Comparison of ENCODE assay signal across 22 mouse cellular contexts in the genomic region with DNA sequence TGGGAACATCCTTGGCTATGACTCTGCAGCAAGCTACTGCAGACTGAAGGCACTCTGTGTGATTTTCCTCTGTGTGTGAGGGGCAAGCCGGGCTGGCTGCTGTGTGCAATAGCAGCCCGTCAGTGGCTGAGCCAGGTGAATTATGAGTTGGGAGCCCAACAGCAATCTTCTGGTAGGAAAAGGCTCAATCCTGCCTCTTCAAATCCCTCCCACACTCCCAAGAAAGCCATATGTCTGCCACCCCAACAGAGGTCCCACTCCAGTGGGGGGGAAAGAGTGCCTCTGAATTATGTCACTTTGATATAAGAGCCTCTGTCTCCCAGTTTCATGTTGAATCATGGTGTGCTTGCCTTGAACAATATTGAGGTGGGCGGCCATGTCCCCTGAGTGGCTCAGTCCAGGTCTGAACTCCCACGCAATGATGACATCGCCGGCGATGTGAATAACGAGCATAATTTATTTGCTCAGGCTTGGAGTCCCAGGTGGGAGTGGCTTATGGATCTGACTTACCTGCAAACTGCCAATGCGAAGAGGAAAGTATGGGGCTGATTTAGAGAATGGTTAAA.
DNase-seq lines count a peak whose midpoint lies in the region; ATAC-seq lines count a peak whose summit lies in the region.
"Had no signal": no experiment of that assay in that cellular context is flagged by ENCODE, and none has a peak within 500 bp of the region (broad histone marks: within the 10 kb centered on the region; RNA-seq: fewer than 3 reads in every experiment).

No protein-coding gene starts in this region.

- WGBS in kidney, embryonic 14.5 days: 31% methylated on average over 9 of the region's 9 CpGs
- 84% methylated on average over 9 of the region's 9 CpGs for whole genome bisulfite sequencing in neural tube, embryonic 12.5 days
- WGBS in limb, embryonic 10.5 days: 82% methylated on average over 9 of the region's 9 CpGs
- WGBS in neural tube, embryonic 13.5 days: 74% methylated on average over 9 of the region's 9 CpGs

- no peak overlapping the region for H3K4me2 ChIP-seq in kidney, embryonic 14.5 days (replicated peaks; ENCODE audit: low read depth, low read length)
- no peak overlapping the region for H3K4me2 ChIP-seq in neural tube, embryonic 12.5 days (replicated peaks)
- no peak overlapping the region for H3K4me2 ChIP-seq in neural tube, embryonic 13.5 days
- H3K4me2 ChIP-seq: embryonic facial prominence, embryonic 15.5 days; heart, embryonic 11.5 days; heart, embryonic 15.5 days; hindbrain, embryonic 15.5 days had no signal

- H3K9me3 ChIP-seq in kidney, embryonic 14.5 days (ENCODE audit: control insufficient read depth, low read length): no peaks in the 10 kb centered on the region
- H3K9me3 ChIP-seq in neural tube, embryonic 12.5 days: no peaks in the 10 kb centered on the region
- no peaks in the 10 kb centered on the region for H3K9me3 ChIP-seq in limb, embryonic 10.5 days (replicated peaks)
- no peaks in the 10 kb centered on the region for H3K9me3 ChIP-seq in neural tube, embryonic 13.5 days
- H3K9me3 ChIP-seq: embryonic facial prominence, embryonic 15.5 days; forebrain, embryonic 10.5 days; heart, embryonic 15.5 days; hindbrain, embryonic 15.5 days had no signal

- no peaks in the 10 kb centered on the region for H3K27me3 ChIP-seq in kidney, embryonic 14.5 days (ENCODE audit: control insufficient read depth, insufficient read depth, low read length)
- H3K27me3 ChIP-seq in neural tube, embryonic 12.5 days (replicated peaks): no peaks in the 10 kb centered on the region
- H3K27me3 ChIP-seq in limb, embryonic 10.5 days (ENCODE audit: low read depth, poor library complexity, severe bottlenecking): peaks cover 17% of the 10 kb centered on the region
- no peaks in the 10 kb centered on the region for H3K27me3 ChIP-seq in neural tube, embryonic 13.5 days
- H3K27me3 ChIP-seq: heart, embryonic 15.5 days; hindbrain, embryonic 15.5 days had no signal

- H3K9ac ChIP-seq in kidney, embryonic 14.5 days (ENCODE audit: low read depth, low read length): no peak overlapping the region
- no peak overlapping the region for H3K9ac ChIP-seq in neural tube, embryonic 12.5 days
- H3K9ac ChIP-seq in neural tube, embryonic 13.5 days: no peak overlapping the region
- H3K9ac ChIP-seq: embryonic facial prominence, embryonic 15.5 days; heart, embryonic 15.5 days; hindbrain, embryonic 15.5 days had no signal

- no peak overlapping the region for H3K4me3 ChIP-seq in kidney, embryonic 14.5 days (ENCODE audit: low read length)
- no peak overlapping the region for H3K4me3 ChIP-seq in neural tube, embryonic 12.5 days
- H3K4me3 ChIP-seq in limb, embryonic 10.5 days: no peak overlapping the region
- no peak overlapping the region for H3K4me3 ChIP-seq in neural tube, embryonic 13.5 days
- H3K4me3 ChIP-seq: embryonic facial prominence, embryonic 15.5 days; erythroblast, embryonic 14.5 days; forebrain, embryonic 10.5 days; heart, adult 2 months; heart, embryonic 15.5 days; hindbrain, embryonic 15.5 days had no signal

- H3K4me1 ChIP-seq in kidney, embryonic 14.5 days (ENCODE audit: control insufficient read depth, insufficient read depth, low read length): no peaks in the 10 kb centered on the region
- peaks cover 4% of the 10 kb centered on the region for H3K4me1 ChIP-seq in neural tube, embryonic 12.5 days
- peaks cover 46% of the 10 kb centered on the region for H3K4me1 ChIP-seq in limb, embryonic 10.5 days
- peaks cover 5% of the 10 kb centered on the region; the same call in 1 of the 2 replicates for H3K4me1 ChIP-seq in neural tube, embryonic 13.5 days (replicated peaks)
- H3K4me1 ChIP-seq: heart, embryonic 15.5 days; hindbrain, embryonic 15.5 days had no signal

- no peak overlapping the region for H3K27ac ChIP-seq in kidney, embryonic 14.5 days (ENCODE audit: low read depth, low read length)
- H3K27ac ChIP-seq in neural tube, embryonic 12.5 days: no peak overlapping the region
- H3K27ac ChIP-seq in limb, embryonic 10.5 days: peak overlapping the region; percentile 43; the same call in 1 of the 2 replicates
- H3K27ac ChIP-seq in neural tube, embryonic 13.5 days (replicated peaks): peak overlapping the region; percentile 46; the same call in 1 of the 2 replicates
- H3K27ac ChIP-seq: embryonic facial prominence, embryonic 15.5 days; forebrain, embryonic 10.5 days; heart, adult 2 months; heart, embryonic 15.5 days; hindbrain, embryonic 15.5 days had no signal

- DNase-seq in kidney, postnatal 36 days: no peak
- DNase-seq in neural tube, embryonic 10.5 days (ENCODE audit: extremely low spot score, low spot score): no peak
- DNase-seq in limb, embryonic 10.5 days (ENCODE audit: low spot score): no peak
- DNase-seq in adrenal gland, postnatal 36 days: no peak
- DNase-seq in gastrocnemius, postnatal 25 days: no peak
- DNase-seq: adrenal gland, adult 8-10 months; cerebellum, adult 11-12 months; cerebellum, adult 9-11 months; cerebellum, postnatal 36 days; gastrocnemius, postnatal 10 days; heart, adult 2 months; heart, postnatal 14 days had no signal

- peak; percentile 56 for ATAC-seq in kidney, embryonic 14.5 days (ENCODE audit: low FRiP score, low TSS enrichment)
- peak; percentile 41; the same call in 1 of the 2 replicates for ATAC-seq in neural tube, embryonic 12.5 days (ENCODE audit: low FRiP score, low read depth)
- ATAC-seq in neural tube, embryonic 13.5 days (ENCODE audit: low read depth): peak; percentile 66
- ATAC-seq: forebrain, embryonic 14.5 days had no signal

- no peaks in the 10 kb centered on the region for H3K36me3 ChIP-seq in kidney, embryonic 14.5 days (ENCODE audit: control insufficient read depth, insufficient read depth, low read length)
- H3K36me3 ChIP-seq in neural tube, embryonic 12.5 days: no peaks in the 10 kb centered on the region
- no peaks in the 10 kb centered on the region for H3K36me3 ChIP-seq in limb, embryonic 10.5 days
- H3K36me3 ChIP-seq in neural tube, embryonic 13.5 days: no peaks in the 10 kb centered on the region
- H3K36me3 ChIP-seq: embryonic facial prominence, embryonic 15.5 days; forebrain, embryonic 10.5 days; heart, embryonic 15.5 days; hindbrain, embryonic 15.5 days had no signal

Comparison
In these comparisons a context has a peak if more than half of its experiments do, and no peak if none do; other contexts are left out.
1. H3K27ac ChIP-seq: peak in limb, embryonic 10.5 days (single experiment) and neural tube, embryonic 13.5 days (single experiment); none in kidney, embryonic 14.5 days (single experiment) and neural tube, embryonic 12.5 days (single experiment).
2. Peak in every context shown above with its lines, with median percentiles within 50 percentile points of each other: ATAC-seq.